Mouse (Mus musculus) lung, embryonic 16.5 days (tissue): Measurements from ENCODE around the gene Igdcc4. TPM values are rescaled to one million over a fixed set of nuclear protein-coding genes. Genes with fewer than 3 reads are reported as not detected.

Experiments used
- ATAC-seq: fragments of 200-750 bp; cut with Nextera tagmentation; 2 replicates; pipeline ENCODE4 v1.8.0; 2017; ENCODE audit warnings: low read depth, mild to moderate bottlenecking, moderate library complexity
- H3K27ac ChIP-seq: fragments of 300-500 bp; sonication (generic); 2 replicates; pipeline ENCODE4 v1.5.1; 2014; ENCODE audit warnings: mild to moderate bottlenecking, control low read depth, low read length
- H3K27me3 ChIP-seq: fragments of 300-500 bp; sonication (generic); 2 replicates; pipeline ENCODE4 v1.6.1; 2014; ENCODE audit warnings: low read depth, low read length, mixed read lengths; ENCODE audit not compliant: control insufficient read depth, insufficient read depth
- H3K36me3 ChIP-seq: fragments of 300-500 bp; sonication (generic); 2 replicates; pipeline ENCODE4 v1.6.1; 2014; ENCODE audit warnings: low read length; ENCODE audit not compliant: control insufficient read depth, insufficient read depth
- H3K4me1 ChIP-seq: fragments of 300-500 bp; sonication (generic); replicated peaks from 2 replicates; pipeline ENCODE4 v1.6.1; 2014; ENCODE audit warnings: low read length, mixed read lengths; ENCODE audit not compliant: control insufficient read depth, insufficient read depth
- H3K4me2 ChIP-seq: fragments of 300-500 bp; sonication (generic); 2 replicates; pipeline ENCODE4 v1.6.1; 2014; ENCODE audit warnings: low read depth, low read length, control low read depth
- H3K4me3 ChIP-seq: fragments of 300-500 bp; sonication (generic); 2 replicates; pipeline ENCODE4 v1.5.1; 2014; ENCODE audit warnings: mild to moderate bottlenecking, low read length, control low read depth
- H3K9ac ChIP-seq: fragments of 300-500 bp; sonication (generic); 2 replicates; pipeline ENCODE4 v1.6.1; 2014; ENCODE audit warnings: low read length, control low read depth
- H3K9me3 ChIP-seq: fragments of 300-500 bp; sonication (generic); 2 replicates; pipeline ENCODE4 v1.6.1; 2016; ENCODE audit warnings: low read length; ENCODE audit not compliant: control insufficient read depth
- WGBS: fragments of 180-500 bp; shearing (Covaris S2); extraction: QIAGEN DNeasy Blood & Tissue Kit; methylation state at CpG from one replicate; pipeline ENCODE4 v1.1.7; 2014; 5-methylcytosine and 5-hydroxymethylcytosine counted together
- polyA plus RNA-seq: library from polyadenylated mRNA; unstranded; fragments of >200 nt; fragmentation: Nextera tagmentation; extraction: Ambion mirVana; gene quantifications from 2 replicates; pipeline ENCODE4 v1.2.1, GENCODE M21; 2015

Igdcc4 gene
- polyA plus RNA-seq, 1 experiment from 2014 or later, result 11.3 TPM

DNA sequence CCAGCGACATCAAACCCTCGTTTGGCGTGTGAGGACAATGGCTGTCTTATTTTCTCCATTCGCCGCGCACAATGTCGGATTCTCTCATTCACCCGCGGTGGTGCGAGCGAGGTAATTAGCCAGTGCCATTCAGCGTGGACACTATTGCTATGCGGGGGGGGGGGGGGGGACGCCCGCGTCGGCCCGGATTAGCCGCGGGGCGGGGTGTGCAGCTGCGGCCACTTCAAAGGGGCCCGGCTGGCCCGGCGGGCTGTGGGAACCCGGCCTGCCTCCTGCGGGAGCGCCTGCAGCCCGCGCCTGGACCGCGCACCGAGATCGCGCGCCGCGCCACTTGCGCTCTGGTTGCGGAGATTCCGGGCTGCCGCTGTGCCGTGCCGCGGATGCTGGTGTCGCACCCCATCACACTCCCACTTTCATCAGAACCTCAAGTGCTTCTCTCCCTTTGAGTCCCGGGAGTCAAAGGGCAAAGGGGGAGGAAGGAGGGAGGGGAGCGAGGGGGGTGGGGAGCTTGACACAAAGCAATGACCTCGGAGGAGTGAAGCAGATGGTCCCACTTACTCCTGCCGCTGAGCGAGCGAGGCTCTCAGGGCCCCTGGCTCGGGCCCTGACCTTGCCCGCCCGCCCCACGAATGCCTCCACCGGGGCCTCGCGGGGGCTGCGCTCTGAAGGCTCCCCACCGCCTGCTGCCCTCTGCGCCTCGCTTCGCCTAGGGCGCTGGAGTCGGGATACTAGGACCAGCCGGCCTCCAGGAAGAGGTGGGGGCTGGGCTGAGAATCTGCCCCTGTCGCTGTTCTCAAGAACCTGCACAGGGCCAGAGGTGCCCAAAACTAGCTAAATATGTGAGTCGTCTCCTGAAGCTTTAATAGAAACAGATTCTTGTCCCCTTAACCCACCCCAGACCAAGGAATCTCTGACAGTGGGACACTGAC, 61.7 kb downstream of the Igdcc4 start:
- Histone ChIP-seq H3K36me3 (no peaks in the 10 kb centered on the region), H3K4me3 (peak overlapping the region; percentile 50), H3K9ac (peak overlapping the region; percentile 43), H3K4me2 (peak overlapping the region; percentile 94), H3K27me3 (peaks cover 35% of the 10 kb centered on the region), H3K9me3 (no peaks in the 10 kb centered on the region), H3K4me1 (peaks cover 7% of the 10 kb centered on the region), H3K27ac (no peak overlapping the region)
- under 1% methylated on average over 54 of the region's 69 CpGs for WGBS
- peak; percentile 78 for ATAC-seq

DNA sequence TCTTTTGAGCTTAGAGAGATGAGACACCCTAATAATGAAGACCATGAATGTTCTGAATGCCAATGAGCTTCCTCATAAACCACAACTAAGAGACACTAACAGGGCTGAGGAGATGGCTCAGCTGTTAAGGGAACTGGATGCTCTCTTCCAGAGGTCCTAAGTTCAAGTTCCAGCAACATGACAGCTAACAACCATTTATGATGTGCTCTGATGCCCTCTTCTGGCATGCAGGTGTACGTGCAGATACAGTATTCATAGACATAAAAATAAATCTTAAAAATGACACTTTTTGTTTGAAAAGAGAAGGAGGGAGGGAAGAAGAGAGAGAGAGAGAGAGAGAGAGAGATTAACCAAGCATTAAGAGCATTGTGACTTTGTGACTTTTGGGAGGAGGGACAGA, 63.6 kb downstream of the Igdcc4 start:
- H3K4me2 ChIP-seq, result no peak overlapping the region
- ATAC-seq, result no peak
- no peak overlapping the region for H3K4me3 ChIP-seq
- no peak overlapping the region for H3K9ac ChIP-seq
- H3K4me1 ChIP-seq, result peaks cover 7% of the 10 kb centered on the region
- no peaks in the 10 kb centered on the region for H3K36me3 ChIP-seq
- 25% methylated on average over 1 of the region's 1 CpGs for WGBS
- peaks cover 35% of the 10 kb centered on the region for H3K27me3 ChIP-seq
- H3K9me3 ChIP-seq, result no peaks in the 10 kb centered on the region
- no peak overlapping the region for H3K27ac ChIP-seq

DNA sequence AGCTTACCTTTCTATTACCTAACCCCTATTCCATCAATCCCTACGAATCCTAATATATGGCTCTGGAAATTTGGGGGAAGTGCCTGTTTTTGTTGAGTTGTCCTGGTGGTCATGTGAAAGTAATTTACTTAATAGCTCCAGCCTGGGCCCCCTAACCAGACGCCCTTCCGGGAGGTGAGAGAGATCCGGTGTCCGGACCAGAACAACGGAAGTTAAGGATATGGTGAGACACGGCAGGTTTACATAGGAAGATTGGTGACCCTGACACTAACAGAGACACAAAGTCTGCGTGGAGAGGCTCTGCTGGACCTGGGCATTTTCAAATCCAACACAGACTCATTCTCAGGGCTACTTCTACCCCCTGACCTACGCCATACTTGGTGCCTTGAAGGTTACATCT, 65.1 kb downstream of the Igdcc4 start:
- H3K4me2 ChIP-seq, result no peak overlapping the region
- no peaks in the 10 kb centered on the region for H3K36me3 ChIP-seq
- no peak overlapping the region for H3K4me3 ChIP-seq
- H3K9ac ChIP-seq, result no peak overlapping the region
- ATAC-seq, result no peak
- peaks cover 7% of the 10 kb centered on the region for H3K4me1 ChIP-seq
- H3K9me3 ChIP-seq, result no peaks in the 10 kb centered on the region
- no peak overlapping the region for H3K27ac ChIP-seq
- 48% methylated on average over 9 of the region's 9 CpGs for WGBS
- H3K27me3 ChIP-seq, result peaks cover 28% of the 10 kb centered on the region

DNA sequence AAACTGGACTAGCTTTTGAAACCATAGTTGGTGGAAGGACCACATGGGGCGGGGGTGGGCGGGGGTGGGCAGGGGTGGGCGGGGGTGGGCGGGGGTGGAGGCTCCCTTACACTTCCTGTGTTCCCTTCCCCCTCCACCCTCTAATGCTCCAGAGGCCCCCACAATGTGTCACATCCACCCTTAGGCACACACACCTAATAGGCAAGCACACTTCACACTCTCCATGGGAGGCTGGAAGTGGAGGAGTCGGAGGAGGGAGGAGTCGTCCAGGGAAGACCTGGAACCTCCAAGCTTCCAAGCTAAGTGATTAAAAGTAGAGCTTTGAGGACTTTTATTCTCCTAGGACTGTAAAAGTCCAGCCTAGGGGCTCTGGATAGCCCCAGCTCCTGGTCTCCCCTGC, 67.2 kb downstream of the Igdcc4 start:
- ATAC-seq, result no peak
- H3K27ac ChIP-seq, result no peak overlapping the region
- H3K9ac ChIP-seq, result no peak overlapping the region
- H3K36me3 ChIP-seq, result no peaks in the 10 kb centered on the region
- WGBS, result 33% methylated on average over 6 of the region's 6 CpGs
- H3K27me3 ChIP-seq, result peaks cover 8% of the 10 kb centered on the region
- H3K4me2 ChIP-seq, result no peak overlapping the region
- H3K9me3 ChIP-seq, result no peaks in the 10 kb centered on the region
- no peak overlapping the region for H3K4me3 ChIP-seq
- H3K4me1 ChIP-seq, result no peaks in the 10 kb centered on the region

DNA sequence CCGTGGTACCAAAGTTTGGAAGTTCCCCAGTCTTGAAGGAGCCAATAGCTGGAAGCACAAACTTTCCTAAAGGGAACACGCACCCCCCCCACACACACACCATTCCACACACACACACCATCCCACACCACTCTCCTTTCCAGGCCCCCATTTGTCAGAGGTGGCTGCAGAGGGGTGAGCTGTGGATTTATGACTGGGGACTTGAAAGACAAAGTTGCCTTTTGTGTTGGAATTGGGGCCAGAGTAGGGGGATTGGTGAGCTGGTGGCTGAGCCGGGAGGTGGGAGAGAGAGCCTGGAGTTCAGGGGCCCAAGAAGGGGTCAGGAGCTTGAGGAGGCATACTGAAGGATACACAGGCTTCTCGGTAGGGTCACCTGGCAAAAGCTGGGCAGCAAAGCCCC, 67.7 kb downstream of the Igdcc4 start:
- no peak overlapping the region for H3K9ac ChIP-seq
- no peak for ATAC-seq
- H3K4me2 ChIP-seq, result no peak overlapping the region
- 45% methylated on average over 4 of the region's 4 CpGs for WGBS
- H3K27ac ChIP-seq, result no peak overlapping the region
- no peaks in the 10 kb centered on the region for H3K4me1 ChIP-seq
- no peaks in the 10 kb centered on the region for H3K36me3 ChIP-seq
- H3K27me3 ChIP-seq, result peaks cover 4% of the 10 kb centered on the region
- no peaks in the 10 kb centered on the region for H3K9me3 ChIP-seq
- H3K4me3 ChIP-seq, result no peak overlapping the region

DNA sequence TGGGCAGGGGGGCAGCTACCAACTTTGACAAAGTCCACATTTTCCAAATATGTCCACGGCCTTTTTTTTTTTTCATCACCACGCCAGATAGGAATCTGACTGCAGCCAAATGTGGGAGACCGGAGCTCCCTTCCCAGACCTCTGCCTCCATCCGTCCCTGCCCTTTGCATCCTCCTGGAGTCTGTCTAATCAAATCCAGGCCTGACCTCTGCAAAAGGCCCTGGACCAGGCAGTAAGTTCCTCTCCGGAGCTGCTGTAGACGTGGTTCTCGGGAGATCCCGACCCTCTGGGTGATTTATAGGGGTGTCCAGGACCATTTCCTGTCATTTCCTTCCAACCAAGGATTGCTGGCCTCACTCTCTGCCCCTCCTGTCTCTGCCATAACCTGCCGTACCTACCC, 71.4 kb downstream of the Igdcc4 start:
- Histone ChIP-seq H3K9me3 (no peaks in the 10 kb centered on the region), H3K4me1 (0 out of 2 replicates have a peak, but pooled peaks cover 5% of the 10 kb centered on the region), H3K4me2 (no peak overlapping the region), H3K36me3 (no peaks in the 10 kb centered on the region), H3K27ac (no peak overlapping the region), H3K27me3 (no peaks in the 10 kb centered on the region), H3K9ac (no peak overlapping the region), H3K4me3 (no peak overlapping the region)
- WGBS, result 45% methylated on average over 9 of the region's 9 CpGs
- no peak for ATAC-seq

DNA sequence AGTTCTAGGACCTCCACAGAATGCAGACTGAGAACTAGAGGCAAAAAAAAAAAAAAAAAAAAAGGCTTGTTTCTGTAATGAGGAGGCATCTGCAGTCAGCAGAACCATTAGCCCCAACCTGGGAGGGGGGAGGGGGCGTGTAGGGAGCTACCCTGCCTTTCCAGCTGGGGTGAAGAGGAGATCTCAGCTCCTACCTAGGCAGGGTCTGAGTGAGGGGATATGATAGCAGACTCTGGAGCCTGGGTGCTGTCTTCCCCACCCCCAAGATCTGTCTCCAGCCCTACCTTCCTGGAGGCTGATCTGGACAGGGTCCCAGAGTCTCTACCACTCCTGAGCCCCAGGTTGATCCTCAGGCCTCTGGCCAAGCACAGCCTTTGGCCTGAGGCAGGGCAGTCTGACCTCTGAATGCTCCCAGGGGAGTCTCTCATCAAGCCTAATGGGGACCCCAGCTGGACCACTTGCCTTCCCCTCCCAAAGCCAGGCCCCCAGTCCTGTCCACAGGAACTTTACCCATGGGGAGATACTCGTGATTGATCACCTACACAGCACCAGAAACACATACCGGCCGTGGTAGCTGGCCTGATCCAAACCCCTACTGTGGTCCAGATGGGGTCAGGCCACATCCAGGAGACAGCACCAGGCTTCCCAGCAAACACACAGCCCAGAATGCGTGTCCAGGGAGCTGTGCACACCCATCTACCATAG, 74.1 kb downstream of the Igdcc4 start:
- no peak overlapping the region for H3K4me3 ChIP-seq
- no peaks in the 10 kb centered on the region for H3K36me3 ChIP-seq
- H3K27ac ChIP-seq, result no peak overlapping the region
- H3K27me3 ChIP-seq, result no peaks in the 10 kb centered on the region
- H3K9ac ChIP-seq, result no peak overlapping the region
- H3K4me2 ChIP-seq, result no peak overlapping the region
- no peak for ATAC-seq
- 48% methylated on average over 5 of the region's 5 CpGs for WGBS
- peaks cover 18% of the 10 kb centered on the region for H3K4me1 ChIP-seq
- no peaks in the 10 kb centered on the region for H3K9me3 ChIP-seq

DNA sequence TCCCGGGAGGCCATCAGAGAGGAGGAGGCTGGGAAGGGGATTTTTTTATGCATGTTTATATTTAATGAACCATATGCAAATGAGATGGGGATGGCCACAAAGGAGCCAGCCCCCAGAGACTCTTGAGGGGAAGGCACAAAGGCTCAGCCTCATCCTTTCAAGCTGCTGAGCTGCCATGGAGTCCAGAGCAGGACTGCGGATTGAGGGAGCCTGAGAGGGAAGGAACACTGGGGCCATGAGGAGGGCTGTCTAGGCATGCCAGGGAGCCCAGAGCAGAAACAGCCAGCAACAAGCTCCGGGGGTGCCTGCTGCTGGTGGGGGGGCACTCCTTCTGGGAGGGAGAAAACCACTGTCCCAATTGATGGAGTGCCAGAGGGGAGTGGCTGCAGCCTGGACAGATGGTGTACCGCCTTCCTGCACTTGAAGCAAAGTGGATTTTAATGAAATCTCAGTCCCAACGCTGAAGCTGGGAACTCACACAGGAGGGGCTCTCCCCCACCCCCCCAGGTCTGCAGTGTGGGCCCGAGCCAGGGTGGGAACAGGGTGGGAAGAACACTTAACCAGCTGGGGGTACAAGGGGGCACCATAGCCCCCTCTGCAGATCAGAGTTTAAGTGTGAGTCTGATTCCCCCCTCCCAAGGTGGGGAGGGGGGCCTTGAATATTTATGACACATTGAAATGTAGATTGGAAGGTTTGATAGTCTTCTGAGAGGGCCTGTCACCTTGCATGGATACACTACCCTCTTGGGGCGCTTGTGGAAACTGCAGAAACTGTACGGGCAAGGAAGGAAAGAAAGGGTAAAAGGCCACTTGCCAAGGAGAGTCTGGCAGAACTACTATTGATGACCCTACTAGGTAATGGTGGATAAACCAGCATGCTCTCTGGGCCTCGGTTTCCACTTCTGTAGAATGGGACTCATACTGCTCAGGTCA, 74.9 kb downstream of the Igdcc4 start:
- H3K27ac ChIP-seq, result no peak overlapping the region

More for the DNA sequence above, 74.9 kb downstream of the Igdcc4 start:
- H3K4me2 ChIP-seq, result no peak overlapping the region
- no peaks in the 10 kb centered on the region for H3K9me3 ChIP-seq
- H3K4me3 ChIP-seq, result no peak overlapping the region
- H3K27me3 ChIP-seq, result no peaks in the 10 kb centered on the region
- no peak for ATAC-seq
- H3K9ac ChIP-seq, result no peak overlapping the region
- no peaks in the 10 kb centered on the region for H3K36me3 ChIP-seq
- 44% methylated on average over 9 of the region's 9 CpGs for WGBS
- H3K4me1 ChIP-seq, result peaks cover 21% of the 10 kb centered on the region
